Mouse (Mus musculus): ENCODE data around the gene Gm7030. TPM values are rescaled to one million over a fixed set of nuclear protein-coding genes. Genes with fewer than 3 reads are reported as not detected.
"Not testable (repeated sequence)": the region's sequence is repeated elsewhere in the genome, so short reads cannot be mapped to it uniquely, and the experiment has no call there.

Gm7030 gene
- total and polyA plus RNA-seq, 3 experiments = not detected

- H3K27me3 ChIP-seq (replicated peaks); H3K4me1 ChIP-seq (ENCODE audit: control insufficient read depth in 1 of 2, insufficient read depth in 2 of 2); dilution Hi-C loops (cut with MboI; ENCODE audit: extremely low pct_ligation_motif_present, extremely low pct_unique_long_range_greater_than_20kb, low sequenced_read_pairs); H3K4me3 ChIP-seq (replicated peaks in 1 of 3; ENCODE audit: low read depth in 2 of 3, low read length in 2 of 3, poor library complexity in 1 of 3); H3K79me2 ChIP-seq (replicated peaks; ENCODE audit: control insufficient read depth, extremely low read depth, insufficient read depth, poor library complexity, severe bottlenecking); H3K27ac ChIP-seq (ENCODE audit: insufficient read depth, low read depth); H3K4me2 ChIP-seq (ENCODE audit: insufficient read depth, low read depth, poor library complexity, severe bottlenecking); H3K9me3 ChIP-seq (replicated peaks; ENCODE audit: low read length); DNase-seq (ENCODE audit: extremely low read depth); H3K9ac ChIP-seq (ENCODE audit: insufficient read depth, low read depth); H3K36me3 ChIP-seq (replicated peaks in 1 of 2; ENCODE audit: control insufficient read depth in 1 of 2, insufficient read depth in 1 of 2, low read length in 1 of 2): not testable (repeated sequence)
- in situ Hi-C loops (cut with MboI; ENCODE audit: low pct_ligation_motif_present, low pct_unique_long_range_greater_than_20kb, low sequenced_read_pairs) = loop anchor here (10.0 kb wide), 1 partner anchor 63 kb away; no protein-coding TSS in a partner anchor
Observed at GRCm38 (mm10) chr17:36157782-36158181, 28.6 kb upstream of the Gm7030 start.

- no peaks in the 10 kb centered on the region for H3K36me3 ChIP-seq (replicated peaks in 1 of 2; ENCODE audit: control insufficient read depth in 1 of 2, insufficient read depth in 1 of 2, low read length in 1 of 2)
- H3K27me3 ChIP-seq (replicated peaks) = peaks cover 3% of the 10 kb centered on the region
- in situ Hi-C loops (cut with MboI; ENCODE audit: low pct_ligation_motif_present, low pct_unique_long_range_greater_than_20kb, low sequenced_read_pairs) = loop anchor here (10.0 kb wide), 1 partner anchor 60 kb away; no protein-coding TSS in a partner anchor
- dilution Hi-C loops (cut with MboI; ENCODE audit: extremely low pct_ligation_motif_present, extremely low pct_unique_long_range_greater_than_20kb, low sequenced_read_pairs) = no loop called here
- no peak for DNase-seq (ENCODE audit: extremely low read depth)
- H3K9me3 ChIP-seq (replicated peaks; ENCODE audit: low read length) = no peaks in the 10 kb centered on the region
- H3K4me3 ChIP-seq (replicated peaks in 1 of 3; ENCODE audit: low read depth in 2 of 3, low read length in 2 of 3, poor library complexity in 1 of 3) = no peak overlapping the region
- H3K27ac ChIP-seq (ENCODE audit: insufficient read depth, low read depth) = no peak overlapping the region
- H3K79me2 ChIP-seq (replicated peaks; ENCODE audit: control insufficient read depth, extremely low read depth, insufficient read depth, poor library complexity, severe bottlenecking) = no peaks in the 10 kb centered on the region
- H3K4me1 ChIP-seq (ENCODE audit: control insufficient read depth in 1 of 2, insufficient read depth in 2 of 2) = no peaks in the 10 kb centered on the region
- H3K9ac ChIP-seq (ENCODE audit: insufficient read depth, low read depth) = no peak overlapping the region
- no peak overlapping the region for H3K4me2 ChIP-seq (ENCODE audit: insufficient read depth, low read depth, poor library complexity, severe bottlenecking)
- TF ChIP-seq NRF1 (IDR thresholded peaks at IDR 0.05; ENCODE audit: low read depth, low read length) (no peak), MAFK (IDR thresholded peaks at IDR 0.05; ENCODE audit: insufficient replicate concordance, low read length) (no peak), MEF2A (IDR thresholded peaks at IDR 0.05; ENCODE audit: borderline replicate concordance, low read depth, low read length) (no peak), MAX (IDR thresholded peaks at IDR 0.05; ENCODE audit: low read length) (no peak), ZMIZ1 (IDR thresholded peaks at IDR 0.05; ENCODE audit: low read depth, low read length) (no peak), PAX5 (IDR thresholded peaks at IDR 0.05; ENCODE audit: low read length) (no peak), TCF12 (IDR thresholded peaks at IDR 0.05; ENCODE audit: low read depth, low read length) (no peak), JUN (IDR thresholded peaks at IDR 0.05; ENCODE audit: insufficient read depth, low read depth, low read length) (no peak), ZNF384 (IDR thresholded peaks at IDR 0.05; ENCODE audit: low read depth, low read length) (no peak), MYC (IDR thresholded peaks at IDR 0.05; ENCODE audit: low read depth, low read length) (no peak), RCOR1 (conservative IDR thresholded peaks at IDR 0.05; ENCODE audit: low read depth, low read length) (no peak), HCFC1 (IDR thresholded peaks at IDR 0.05; ENCODE audit: low read depth, low read length) (no peak), ELF1 (IDR thresholded peaks at IDR 0.05; ENCODE audit: low read depth, low read length) (no peak), MAZ (IDR thresholded peaks at IDR 0.05; ENCODE audit: low read depth, low read length) (no peak), SIN3A (IDR thresholded peaks at IDR 0.05; ENCODE audit: low read length) (no peak), UBTF (IDR thresholded peaks at IDR 0.05; ENCODE audit: low read depth, low read length) (no peak), EP300 (IDR thresholded peaks at IDR 0.05; ENCODE audit: low read length) (no peak)
Observed at GRCm38 (mm10) chr17:36154271-36155149, 25.3 kb upstream of the Gm7030 start.

GRCm38 (mm10) chr17:36151200-36151599 is 22.0 kb upstream of the Gm7030 start:
- H3K9ac ChIP-seq (ENCODE audit: insufficient read depth, low read depth); DNase-seq (ENCODE audit: extremely low read depth); H3K27me3 ChIP-seq (replicated peaks); H3K4me3 ChIP-seq (replicated peaks in 1 of 3; ENCODE audit: low read depth in 2 of 3, low read length in 2 of 3, poor library complexity in 1 of 3); H3K4me2 ChIP-seq (ENCODE audit: insufficient read depth, low read depth, poor library complexity, severe bottlenecking); H3K27ac ChIP-seq (ENCODE audit: insufficient read depth, low read depth); H3K4me1 ChIP-seq (ENCODE audit: control insufficient read depth in 1 of 2, insufficient read depth in 2 of 2); H3K79me2 ChIP-seq (replicated peaks; ENCODE audit: control insufficient read depth, extremely low read depth, insufficient read depth, poor library complexity, severe bottlenecking); H3K9me3 ChIP-seq (replicated peaks; ENCODE audit: low read length); H3K36me3 ChIP-seq (replicated peaks in 1 of 2; ENCODE audit: control insufficient read depth in 1 of 2, insufficient read depth in 1 of 2, low read length in 1 of 2); dilution Hi-C loops (cut with MboI; ENCODE audit: extremely low pct_ligation_motif_present, extremely low pct_unique_long_range_greater_than_20kb, low sequenced_read_pairs): not testable (repeated sequence)
- in situ Hi-C loops (cut with MboI; ENCODE audit: low pct_ligation_motif_present, low pct_unique_long_range_greater_than_20kb, low sequenced_read_pairs) = loop anchor here (10.0 kb wide), 1 partner anchor 56 kb away; no protein-coding TSS in a partner anchor

- H3K4me1 ChIP-seq (ENCODE audit: control insufficient read depth in 1 of 2, insufficient read depth in 2 of 2); H3K4me3 ChIP-seq (replicated peaks in 1 of 3; ENCODE audit: low read depth in 2 of 3, low read length in 2 of 3, poor library complexity in 1 of 3); H3K79me2 ChIP-seq (replicated peaks; ENCODE audit: control insufficient read depth, extremely low read depth, insufficient read depth, poor library complexity, severe bottlenecking); in situ Hi-C loops (cut with MboI; ENCODE audit: low pct_ligation_motif_present, low pct_unique_long_range_greater_than_20kb, low sequenced_read_pairs); H3K9me3 ChIP-seq (replicated peaks; ENCODE audit: low read length); H3K27ac ChIP-seq (ENCODE audit: insufficient read depth, low read depth); H3K9ac ChIP-seq (ENCODE audit: insufficient read depth, low read depth); H3K36me3 ChIP-seq (replicated peaks in 1 of 2; ENCODE audit: control insufficient read depth in 1 of 2, insufficient read depth in 1 of 2, low read length in 1 of 2); DNase-seq (ENCODE audit: extremely low read depth); dilution Hi-C loops (cut with MboI; ENCODE audit: extremely low pct_ligation_motif_present, extremely low pct_unique_long_range_greater_than_20kb, low sequenced_read_pairs); H3K27me3 ChIP-seq (replicated peaks); H3K4me2 ChIP-seq (ENCODE audit: insufficient read depth, low read depth, poor library complexity, severe bottlenecking): not testable (repeated sequence)
Observed at GRCm38 (mm10) chr17:36148468-36148867, 19.2 kb upstream of the Gm7030 start.

All from CH12.LX (cell line).